Mouse (Mus musculus) midbrain, embryonic 13.5 days (tissue): ENCODE measurements around the gene Nprl3. TPM values are rescaled to one million over a fixed set of nuclear protein-coding genes. Genes with fewer than 3 reads are reported as not detected.

ENCODE experiments used
- ATAC-seq: fragments of 200-750 bp; cut with Nextera tagmentation; 2 replicates; pipeline ENCODE4 v1.8.0; 2017; ENCODE audit warnings: mild to moderate bottlenecking, moderate TSS enrichment, moderate library complexity
- H3K27ac ChIP-seq: fragments of 300-500 bp; sonication (generic); 2 replicates; pipeline ENCODE4 v1.5.1; 2015; ENCODE audit warnings: inconsistent platforms, mild to moderate bottlenecking, moderate library complexity
- H3K27me3 ChIP-seq: fragments of 300-500 bp; sonication (generic); 2 replicates; pipeline ENCODE4 v1.6.1; 2015; ENCODE audit warnings: mild to moderate bottlenecking, inconsistent platforms
- H3K36me3 ChIP-seq: fragments of 300-500 bp; sonication (generic); 2 replicates; pipeline ENCODE4 v1.6.1; 2015; ENCODE audit warnings: mild to moderate bottlenecking, inconsistent platforms
- H3K4me1 ChIP-seq: fragments of 300-500 bp; sonication (generic); replicated peaks from 2 replicates; pipeline ENCODE4 v1.6.1; 2015; ENCODE audit warnings: inconsistent platforms
- H3K4me2 ChIP-seq: fragments of 300-500 bp; sonication (generic); replicated peaks from 2 replicates; pipeline ENCODE4 v1.6.1; 2015; ENCODE audit warnings: moderate library complexity, mild to moderate bottlenecking, inconsistent platforms
- H3K4me3 ChIP-seq: fragments of 300-500 bp; sonication (generic); replicated peaks from 2 replicates; pipeline ENCODE4 v1.5.1; 2015; ENCODE audit warnings: mild to moderate bottlenecking, inconsistent platforms
- H3K9ac ChIP-seq: fragments of 300-500 bp; sonication (generic); replicated peaks from 2 replicates; pipeline ENCODE4 v1.6.1; 2015; ENCODE audit warnings: mild to moderate bottlenecking, inconsistent platforms
- H3K9me3 ChIP-seq: fragments of 300-500 bp; sonication (generic); 2 replicates; pipeline ENCODE4 v1.6.1; 2016; ENCODE audit warnings: mild to moderate bottlenecking, inconsistent platforms
- WGBS: fragments of 180-500 bp; shearing (Covaris S2); methylation state at CpG from one replicate; pipeline ENCODE4 v1.1.7; 2015; 5-methylcytosine and 5-hydroxymethylcytosine counted together
- polyA plus RNA-seq: library from polyadenylated mRNA; unstranded; fragments of >200 nt; fragmentation: Nextera tagmentation; extraction: Ambion mirVana; gene quantifications from 2 replicates; pipeline ENCODE4 v1.2.1, GENCODE M21; 2015

Nprl3 gene
- polyA plus RNA-seq, 1 experiment from 2014 or later, result 46.5 TPM

DNA sequence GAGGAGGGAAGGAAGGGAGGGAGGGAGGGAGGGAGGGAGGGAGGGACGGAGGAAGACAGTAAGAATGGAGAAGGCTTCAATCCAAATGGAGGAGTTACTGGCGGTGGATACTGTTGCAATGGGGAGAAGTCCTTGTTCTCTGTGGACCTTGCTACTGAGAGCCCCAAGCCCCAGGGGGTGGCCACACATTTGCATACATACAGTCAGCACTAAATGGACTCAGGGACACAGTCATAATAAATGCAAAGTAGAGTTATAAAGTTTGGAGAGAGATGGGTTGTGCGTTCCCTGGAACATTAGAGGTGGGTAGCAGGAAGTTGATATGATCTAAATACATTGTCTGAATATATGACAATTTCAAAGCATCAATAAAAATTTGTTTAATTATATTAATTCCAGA is 81.5 kb downstream of the Nprl3 start:
- Histone ChIP-seq H3K4me2 (no peak overlapping the region), H3K9me3 (no peaks in the 10 kb centered on the region), H3K4me1 (no peaks in the 10 kb centered on the region), H3K9ac (no peak overlapping the region), H3K36me3 (no peaks in the 10 kb centered on the region), H3K4me3 (no peak overlapping the region), H3K27me3 (no peaks in the 10 kb centered on the region), H3K27ac (no peak overlapping the region)
- no peak for ATAC-seq
- WGBS, result 80% methylated on average over 3 of the region's 3 CpGs

DNA sequence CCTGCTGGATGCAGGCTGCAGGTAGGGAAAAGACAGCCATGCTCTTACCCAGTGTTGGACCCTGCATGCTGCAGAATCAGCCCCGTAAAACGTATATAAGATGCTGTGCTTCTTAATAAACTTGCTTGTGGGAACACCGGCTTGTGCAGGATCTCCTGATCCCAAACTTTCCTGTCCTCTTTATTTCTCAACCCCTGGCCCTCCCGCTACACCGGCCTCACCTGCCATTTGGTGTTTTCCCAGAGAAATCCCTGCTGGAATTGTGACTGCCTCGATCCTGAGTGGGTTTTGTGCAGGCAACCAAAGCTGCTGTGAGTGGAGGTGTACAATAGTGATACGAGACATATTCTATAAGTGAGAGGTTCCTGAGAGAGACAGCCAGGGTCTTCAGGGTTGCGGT is 83.0 kb downstream of the Nprl3 start:
- Histone ChIP-seq H3K4me1 (no peaks in the 10 kb centered on the region), H3K27ac (no peak overlapping the region), H3K9ac (no peak overlapping the region), H3K4me3 (no peak overlapping the region), H3K27me3 (no peaks in the 10 kb centered on the region), H3K4me2 (no peak overlapping the region), H3K36me3 (no peaks in the 10 kb centered on the region), H3K9me3 (no peaks in the 10 kb centered on the region)
- ATAC-seq, result no peak
- 93% methylated on average over 8 of the region's 8 CpGs for WGBS

GRCm38 (mm10) chr11:32181973-32182868 is 85.3 kb downstream of the Nprl3 start:
- 53% methylated on average over 23 of the region's 25 CpGs for WGBS
- Histone ChIP-seq H3K4me1 (no peaks in the 10 kb centered on the region), H3K4me2 (no peak overlapping the region), H3K36me3 (no peaks in the 10 kb centered on the region), H3K9ac (no peak overlapping the region), H3K27ac (no peak overlapping the region), H3K27me3 (no peaks in the 10 kb centered on the region), H3K9me3 (no peaks in the 10 kb centered on the region), H3K4me3 (no peak overlapping the region)
- ATAC-seq, result peak; percentile 83

DNA sequence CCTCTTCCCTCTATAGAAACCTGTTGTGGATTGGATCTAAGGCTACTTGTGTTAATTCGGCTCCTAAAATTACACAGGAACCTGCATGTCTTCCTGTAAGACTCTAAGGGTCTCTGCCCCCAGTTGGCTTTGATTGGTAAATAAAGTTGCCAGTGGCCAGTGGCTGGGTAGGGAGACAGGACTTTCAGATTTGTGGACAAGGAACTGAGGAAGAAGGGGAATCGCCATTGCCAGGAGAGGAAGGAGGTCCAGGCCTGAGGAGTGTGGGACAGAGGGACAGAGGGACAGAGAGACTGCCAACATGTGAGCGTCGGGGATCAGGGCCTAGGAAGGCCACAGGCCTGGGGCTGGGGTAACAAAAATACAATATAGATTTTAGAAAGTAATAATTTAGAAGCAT is 86.3 kb downstream of the Nprl3 start:
- no peak for ATAC-seq
- H3K4me3 ChIP-seq, result no peak overlapping the region
- no peak overlapping the region for H3K27ac ChIP-seq
- no peak overlapping the region for H3K4me2 ChIP-seq
- no peaks in the 10 kb centered on the region for H3K36me3 ChIP-seq
- 86% methylated on average over 4 of the region's 4 CpGs for WGBS
- no peaks in the 10 kb centered on the region for H3K9me3 ChIP-seq
- H3K27me3 ChIP-seq, result no peaks in the 10 kb centered on the region
- H3K4me1 ChIP-seq, result no peaks in the 10 kb centered on the region
- no peak overlapping the region for H3K9ac ChIP-seq

DNA sequence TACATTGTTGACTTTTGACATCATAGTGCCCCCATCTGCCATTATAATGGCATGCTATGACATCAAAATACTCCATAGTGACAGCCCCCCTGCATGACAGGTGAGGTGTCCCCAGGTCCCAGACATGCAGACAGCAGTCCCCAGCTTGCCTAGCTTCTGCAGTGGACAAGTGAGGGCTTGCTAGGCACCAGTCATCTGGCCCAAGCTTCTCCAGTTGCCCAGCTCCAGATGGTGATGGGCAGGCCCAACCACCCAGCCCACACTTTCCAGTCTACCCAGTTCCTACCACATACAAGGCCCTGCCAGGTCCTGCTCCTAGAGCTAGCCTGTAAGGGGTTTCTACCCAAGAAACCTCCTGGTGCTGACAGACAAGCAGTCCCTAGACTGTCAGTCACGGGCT is 89.0 kb downstream of the Nprl3 start:
- Histone ChIP-seq H3K4me1 (no peaks in the 10 kb centered on the region), H3K9me3 (no peaks in the 10 kb centered on the region), H3K9ac (no peak overlapping the region), H3K4me3 (no peak overlapping the region), H3K27ac (no peak overlapping the region), H3K27me3 (no peaks in the 10 kb centered on the region), H3K4me2 (no peak overlapping the region), H3K36me3 (no peaks in the 10 kb centered on the region)
- ATAC-seq, result no peak
- WGBS, result 91% methylated on average over 1 of the region's 1 CpGs

Other genes with a start within 250 kb of the Nprl3 start
- not detected in 2 replicates for gene Il9r, start 67.4 kb downstream of the Nprl3 start, polyA plus RNA-seq
- gene Snrnp25, start 62.3 kb downstream of the Nprl3 start, polyA plus RNA-seq, result 46.5 and 46.6 TPM in 2 replicates
- 13.6 and 14.8 TPM in 2 replicates for gene Rhbdf1, start 45.4 kb downstream of the Nprl3 start, polyA plus RNA-seq
- 34.1 and 35.2 TPM in 2 replicates for gene Mpg, start 41.2 kb downstream of the Nprl3 start, polyA plus RNA-seq
- gene Hba-x, start 8.7 kb upstream of the Nprl3 start, polyA plus RNA-seq, result 354 and 365 TPM in 2 replicates
- gene Hba-a1, start 15.8 kb upstream of the Nprl3 start, polyA plus RNA-seq, result 2,311 and 2,595 TPM in 2 replicates
- 1.2 and 1.4 TPM in 2 replicates for gene Hbq1b, start 19.3 kb upstream of the Nprl3 start, polyA plus RNA-seq
- gene Hba-a2, start 28.8 kb upstream of the Nprl3 start, polyA plus RNA-seq, result 5,740 and 6,263 TPM in 2 replicates
- gene Hbq1a, start 32.4 kb upstream of the Nprl3 start, polyA plus RNA-seq, result 1.4 TPM in 1 of 2 replicates, not detected in the other
- 22.5 and 25.3 TPM in 2 replicates for gene Sh3pxd2b, start 80.1 kb upstream of the Nprl3 start, polyA plus RNA-seq
- gene Ubtd2, start 187.7 kb upstream of the Nprl3 start, polyA plus RNA-seq, result 55.0 and 55.2 TPM in 2 replicates